Mouse (Mus musculus) bone marrow, adult 2 months (tissue): ENCODE data around the gene Clcn1.

ENCODE experiments used
- CTCF ChIP-seq: fragments of 200-500 bp; IDR thresholded peaks from 2 replicates; pipeline ENCODE4 v1.5.1; 2011; ENCODE audit warnings: low read length, control low read depth; ENCODE audit not compliant: control insufficient read depth, insufficient read depth
- POLR2A ChIP-seq: fragments of 200-500 bp; IDR thresholded peaks from 2 replicates; pipeline ENCODE4 v1.6.1; 2011; ENCODE audit warnings: low read depth, mild to moderate bottlenecking, control low read depth, low read length, borderline replicate concordance; ENCODE audit not compliant: control insufficient read depth

- TF ChIP-seq POLR2A: no peak
- TF ChIP-seq CTCF: no peak
Measured at GRCm38 (mm10) chr6:42318293-42318692, 31.8 kb downstream of the Clcn1 start.
